18 mouse cellular contexts compared by ENCODE assay signal in the genomic region with DNA sequence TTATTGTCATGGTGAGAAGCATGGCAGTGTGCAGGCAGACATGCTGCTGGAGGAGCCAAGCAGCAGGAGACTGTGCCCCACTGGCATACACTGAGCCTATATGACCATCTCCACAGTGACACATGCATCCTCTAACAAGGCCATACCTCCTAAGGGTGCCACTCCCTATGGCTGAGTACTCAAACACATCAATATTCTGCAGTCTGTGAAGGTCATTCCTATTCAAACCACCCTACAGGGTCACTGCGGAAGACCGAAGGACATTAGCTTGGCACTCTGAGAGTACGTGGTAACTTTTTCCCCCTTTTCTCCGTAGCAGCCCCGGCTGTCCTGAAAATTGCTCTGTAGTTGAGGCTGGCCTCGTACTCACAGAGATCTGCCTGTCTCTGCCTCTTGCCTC. TPM values are rescaled to one million over a fixed set of nuclear protein-coding genes. Genes with fewer than 3 reads are reported as not detected.
"Had no signal": no experiment of that assay in that cellular context is flagged by ENCODE, and none has a peak within 500 bp of the region (broad histone marks: within the 10 kb centered on the region; RNA-seq: fewer than 3 reads in every experiment).

No protein-coding gene starts in this region.

- H3K27me3 ChIP-seq: lung, embryonic 15.5 days; midbrain, embryonic 13.5 days; midbrain, embryonic 15.5 days; neural tube, embryonic 12.5 days had no signal

- H3K36me3 ChIP-seq: lung, embryonic 15.5 days; midbrain, embryonic 13.5 days; midbrain, embryonic 15.5 days; neural tube, embryonic 12.5 days had no signal

- H3K27ac ChIP-seq: lung, embryonic 15.5 days; macrophage; midbrain, embryonic 13.5 days; midbrain, embryonic 15.5 days; neural tube, embryonic 12.5 days had no signal

- H3K4me3 ChIP-seq: lung, embryonic 15.5 days; midbrain, embryonic 13.5 days; midbrain, embryonic 15.5 days; neural tube, embryonic 12.5 days had no signal

- H3K9me3 ChIP-seq: lung, embryonic 15.5 days; midbrain, embryonic 13.5 days; midbrain, embryonic 15.5 days; neural tube, embryonic 12.5 days had no signal

- ATAC-seq: liver, postnatal 0 days; lung, postnatal 0 days; midbrain, embryonic 13.5 days; midbrain, embryonic 15.5 days had no signal

- H3K9ac ChIP-seq: liver, postnatal 0 days; lung, embryonic 15.5 days; midbrain, embryonic 13.5 days; midbrain, embryonic 15.5 days; neural tube, embryonic 12.5 days had no signal

- DNase-seq: liver, postnatal 0 days; lung, adult 2 months; lung, postnatal 14 days; lung, postnatal 36 days; right cerebral cortex, postnatal 14 days; spleen, adult 18-20 months; thymus, adult 18-20 months; thymus, postnatal 14 days; thymus, postnatal 36 days had no signal

RNA-seq across cellular contexts. Expression of a gene that starts 52.5 kb away (rescaled TPM):
- total RNA-seq: monocyte, adult 5-6 weeks; neutrophil, adult 5-6 weeks had no signal
- polyA plus RNA-seq: liver, postnatal 0 days; stomach, embryonic 16.5 days had no signal
